Mouse (Mus musculus) cortical plate, adult 2 months (tissue): ENCODE measurements at regions not wholly inside any gene's neighbourhood (a gene's known extent, or its start where the extent isn't known, plus 50 kb on each side); places are given as distances from the start of the nearest gene placed in this dataset.

ENCODE experiments used
- CTCF ChIP-seq: fragments of 200-500 bp; IDR thresholded peaks from 2 replicates; pipeline ENCODE4 v1.5.1; 2011; ENCODE audit warnings: mild to moderate bottlenecking, control low read depth, low read length; ENCODE audit not compliant: insufficient read depth; ENCODE audit errors: extremely low read depth
- POLR2A ChIP-seq: fragments of 200-500 bp; IDR thresholded peaks from 2 replicates; pipeline ENCODE4 v1.6.1; 2011; ENCODE audit warnings: mild to moderate bottlenecking, low read length, control low read depth; ENCODE audit not compliant: insufficient read depth; ENCODE audit errors: extremely low read depth

GRCm38 (mm10) chr11:71857926-71858325, 108.2 kb downstream of the Wscd1 start:
- TF ChIP-seq POLR2A (no peak), CTCF (no peak)
